Mouse (Mus musculus) thymus, adult 2 months (tissue): ENCODE results near the gene Aldh1a1.

Experiments used
- CTCF ChIP-seq: fragments of 200-500 bp; IDR thresholded peaks from 2 replicates; pipeline ENCODE4 v1.5.1; 2012; ENCODE audit warnings: mild to moderate bottlenecking, control low read depth, low read length, moderate library complexity, borderline replicate concordance; ENCODE audit not compliant: control insufficient read depth, poor library complexity, insufficient read depth; ENCODE audit errors: extremely low read depth
- POLR2A ChIP-seq: fragments of 200-500 bp; IDR thresholded peaks from 2 replicates; pipeline ENCODE4 v1.6.1; 2012; ENCODE audit warnings: mild to moderate bottlenecking, low read length, control low read depth, moderate library complexity; ENCODE audit not compliant: control insufficient read depth, poor library complexity, insufficient read depth; ENCODE audit errors: extremely low read depth

DNA sequence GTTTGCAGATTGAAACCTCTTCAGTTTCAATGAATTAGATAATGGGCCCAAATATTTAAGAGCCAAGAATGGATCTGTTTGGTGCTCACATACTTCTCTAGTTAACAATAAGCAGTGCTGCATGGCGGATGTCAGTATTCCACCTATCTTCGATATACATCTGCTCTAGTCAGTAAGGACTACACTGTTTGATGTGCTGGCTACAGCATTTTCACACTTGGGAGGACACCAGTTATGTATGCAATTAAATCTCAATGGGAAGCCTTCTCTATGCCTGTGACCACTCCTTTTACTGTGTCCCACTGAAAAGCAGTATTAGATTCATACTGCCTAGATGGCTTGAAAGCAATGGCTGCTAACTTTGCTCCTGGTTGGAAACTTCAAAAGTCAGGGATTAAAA, 111.4 kb downstream of the Aldh1a1 start:
- no peak for TF ChIP-seq CTCF
- no peak for TF ChIP-seq POLR2A
